Mouse (Mus musculus): ENCODE measurements around the gene Dusp16.

The Dusp16 gene

DNA sequence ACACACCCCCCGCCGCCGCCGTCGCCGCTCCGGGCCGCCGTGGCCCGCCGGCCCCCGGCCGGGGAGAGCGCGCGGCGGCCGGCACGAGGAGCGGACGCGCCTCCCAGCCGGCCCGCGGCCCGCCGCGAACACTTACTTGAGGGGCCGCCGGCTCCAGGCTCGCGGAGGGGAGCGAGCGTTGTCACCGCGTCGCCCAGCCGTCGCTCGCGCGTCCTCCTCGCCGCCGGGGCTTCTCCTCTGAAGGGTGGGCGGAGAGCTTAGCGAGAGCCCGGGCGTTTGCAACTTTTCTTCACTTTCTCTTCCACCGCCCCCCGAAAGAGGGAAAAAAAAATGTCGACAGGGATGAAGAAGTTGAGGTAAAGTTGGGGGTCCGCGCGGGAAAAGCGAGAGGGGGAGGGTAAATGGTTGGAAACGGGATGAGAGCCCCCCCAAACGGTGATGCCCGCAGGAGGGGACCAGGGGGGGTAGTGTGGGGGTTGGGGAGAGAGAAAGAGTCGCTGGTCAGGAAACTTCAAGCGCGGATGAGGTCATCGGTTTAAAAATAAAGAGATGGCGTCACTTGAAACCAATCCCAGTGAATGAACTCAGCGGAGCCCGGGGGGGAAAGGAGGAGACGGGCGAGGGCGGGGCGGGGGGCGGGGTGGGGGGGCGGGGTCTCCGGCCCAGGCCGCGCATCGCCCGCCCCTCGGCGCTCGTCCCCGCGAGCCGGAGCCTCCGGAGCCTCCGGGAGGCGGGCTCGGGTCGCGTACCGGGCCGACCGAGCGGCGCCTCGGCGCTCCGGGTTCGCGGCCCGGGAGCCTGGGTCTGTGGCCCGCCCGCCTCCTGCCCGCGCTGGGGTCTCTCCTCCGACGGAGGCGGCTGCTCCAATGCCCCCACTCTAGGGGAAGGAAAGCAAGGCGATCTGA, at the start of gene Dusp16:
Gene Dusp16 (minus strand): TSS at position 485 of the 905 bp plus-strand sequence.
- peak; percentile 54 to 76 for DNase-seq (ENCODE audit: low spot score in 2 of 2)

DNA sequence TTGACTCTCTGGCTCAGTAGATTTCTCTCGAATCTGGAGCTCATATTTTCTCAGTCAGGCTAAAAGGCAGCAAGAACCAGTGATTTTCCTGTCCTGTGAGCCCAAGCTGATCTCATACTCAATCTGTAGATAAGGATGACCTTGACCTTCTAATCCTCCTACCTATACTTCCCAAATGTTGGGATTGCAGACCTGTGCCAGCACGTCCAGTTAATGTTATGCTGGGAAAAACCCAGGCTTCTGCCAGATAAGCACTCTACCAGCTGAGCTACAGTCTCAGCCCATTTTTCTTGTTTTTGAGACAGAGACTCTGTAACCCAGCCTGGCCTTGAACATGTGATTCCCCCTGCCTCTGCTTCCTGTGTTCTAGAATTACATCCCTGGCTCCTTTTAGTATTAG, 47.9 kb upstream of the Dusp16 start:
- DNase-seq (ENCODE audit: low spot score in 2 of 2), result no peak

DNA sequence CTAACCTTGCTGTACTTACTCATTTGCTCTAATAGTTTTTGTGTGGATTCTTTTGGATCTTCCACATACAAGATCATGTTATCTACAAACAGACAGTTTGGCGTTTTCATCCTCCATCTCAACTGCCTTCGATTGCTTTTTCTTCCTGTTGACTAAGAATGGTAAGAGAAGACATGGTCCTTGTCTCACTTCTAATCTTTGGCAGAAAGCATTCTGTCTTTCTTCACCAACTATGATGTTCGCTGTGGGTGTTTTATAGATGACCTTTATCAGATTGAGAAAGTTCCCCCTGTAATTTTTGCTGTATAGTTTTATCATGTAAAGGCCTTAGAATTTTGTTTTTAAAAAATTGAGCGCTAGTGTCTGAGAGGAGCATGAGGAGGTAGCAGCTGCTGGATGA, 45.7 kb upstream of the Dusp16 start:
- DNase-seq (ENCODE audit: low spot score in 2 of 2), result no peak

DNA sequence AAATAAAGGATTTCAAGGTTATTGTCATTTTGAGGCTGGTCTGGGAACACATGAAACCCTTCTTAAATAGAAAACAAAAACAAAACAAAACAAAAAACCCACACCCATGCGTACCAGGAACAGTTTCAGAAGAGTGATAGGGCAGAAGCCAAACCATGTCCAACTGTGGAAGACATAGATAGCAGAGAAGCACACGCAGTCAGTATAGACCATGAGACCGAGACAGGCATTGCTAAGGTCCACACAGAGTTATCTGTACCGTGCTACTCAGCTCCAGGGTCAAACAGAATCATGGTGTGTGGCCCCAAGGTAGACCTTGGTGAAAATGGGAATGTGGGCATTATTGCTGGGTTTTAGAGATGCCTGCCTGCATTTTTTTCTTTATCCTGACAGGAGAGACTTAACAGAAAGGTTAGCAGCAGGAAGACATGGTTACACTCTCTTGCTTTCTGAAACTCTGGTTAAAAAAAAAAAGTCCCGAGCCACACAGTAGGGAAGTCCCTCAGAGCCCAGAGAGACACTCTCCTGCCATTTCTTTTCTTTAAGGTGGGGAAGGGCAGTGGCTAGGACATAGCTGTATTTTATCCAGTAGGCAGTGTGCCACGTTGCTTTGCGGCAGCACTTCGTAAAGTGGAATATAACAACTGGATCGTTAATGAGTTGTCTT, 42.3 kb upstream of the Dusp16 start:
- no peak for DNase-seq (ENCODE audit: low spot score in 2 of 2)

DNA sequence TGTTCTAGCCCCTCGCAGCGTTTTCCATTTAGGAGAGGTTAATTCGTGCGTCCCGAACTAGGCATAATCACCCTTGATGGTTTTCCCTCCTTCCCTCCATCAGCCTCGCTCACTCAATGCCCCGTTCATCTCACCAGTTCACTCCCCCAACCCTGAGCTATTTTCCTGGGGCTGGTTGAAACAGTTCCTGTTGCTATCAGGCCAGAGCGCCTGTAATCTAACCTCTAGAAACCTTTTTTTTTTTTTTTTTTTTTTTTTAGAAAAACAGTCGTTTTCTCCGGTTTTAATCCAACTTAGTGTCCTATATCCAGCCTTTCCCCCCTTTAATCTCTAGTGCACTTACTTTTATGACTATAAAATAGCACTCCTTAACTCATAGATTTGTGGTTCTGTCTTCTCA, 38.4 kb upstream of the Dusp16 start:
- DNase-seq (ENCODE audit: low spot score in 2 of 2), result no peak

DNA sequence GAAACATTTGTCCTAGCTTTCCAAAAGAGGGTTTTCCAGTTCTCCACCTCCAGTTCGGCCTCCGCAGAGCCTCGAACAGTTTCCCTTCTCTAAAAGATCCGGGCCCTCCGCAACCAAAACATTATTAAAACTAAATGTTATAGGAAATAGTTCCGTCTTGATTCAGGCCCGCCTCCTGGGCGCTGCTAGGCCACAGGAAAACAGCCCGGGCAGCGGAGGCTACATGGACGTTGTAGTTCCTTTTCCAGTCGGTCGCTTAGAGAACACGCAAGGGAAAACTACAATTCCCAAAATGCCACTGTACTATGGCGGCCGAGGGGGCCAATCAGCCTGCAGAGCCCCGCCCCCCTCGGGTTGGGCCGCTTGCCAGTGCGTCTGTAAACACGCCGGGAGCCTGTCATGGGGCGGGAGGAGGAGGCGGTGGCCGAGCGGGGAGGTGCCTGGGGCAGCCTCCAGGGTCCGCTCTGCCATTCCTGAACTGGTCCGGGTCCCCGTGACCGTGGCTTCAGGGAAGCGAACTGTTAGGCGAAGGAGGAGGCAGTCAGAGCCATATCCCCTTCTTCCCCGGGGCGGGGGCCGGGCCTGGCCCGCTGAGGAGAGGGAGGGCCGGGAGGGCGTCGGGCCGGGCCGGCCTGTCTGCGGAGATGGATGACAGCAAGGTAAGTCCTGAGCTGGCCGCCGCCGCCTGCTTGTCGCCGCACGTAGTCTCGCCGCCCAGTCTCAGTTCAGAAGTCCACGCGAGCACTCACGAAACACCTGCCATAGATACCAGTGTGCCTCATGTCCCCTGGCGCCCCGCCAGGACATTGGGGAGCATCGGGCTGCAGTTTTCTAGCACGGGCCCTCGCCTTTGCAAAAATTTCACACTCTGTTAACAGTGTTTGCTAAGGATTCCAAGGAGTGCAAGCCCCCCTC, 37.6 kb upstream of the Dusp16 start, which contains the start of gene Crebl2:
Gene Crebl2 (plus strand): TSS at position 369 of the 915 bp plus-strand sequence.
- peak; percentile 98 to 99 for DNase-seq (ENCODE audit: low spot score in 2 of 2)

DNA sequence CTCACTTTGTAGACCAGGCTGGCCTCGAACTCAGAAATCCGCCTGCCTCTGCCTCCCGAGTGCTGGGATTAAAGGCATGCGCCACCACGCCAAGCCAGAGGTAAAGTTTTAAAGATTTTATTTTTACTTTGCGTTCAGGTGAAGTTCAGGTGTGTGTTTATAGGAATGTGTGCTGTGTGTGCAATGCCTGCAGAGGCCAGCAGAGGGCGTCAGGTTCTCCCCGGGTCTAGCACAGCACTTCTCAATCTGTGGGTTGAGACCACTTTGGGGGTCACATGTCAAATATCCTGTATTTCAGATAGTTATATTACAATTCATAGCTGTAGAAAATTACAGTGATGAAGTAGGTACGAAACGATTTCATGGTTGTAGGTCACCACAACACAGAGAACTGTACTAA, 30.4 kb upstream of the Dusp16 start:
- DNase-seq (ENCODE audit: low spot score in 2 of 2), result no peak

DNA sequence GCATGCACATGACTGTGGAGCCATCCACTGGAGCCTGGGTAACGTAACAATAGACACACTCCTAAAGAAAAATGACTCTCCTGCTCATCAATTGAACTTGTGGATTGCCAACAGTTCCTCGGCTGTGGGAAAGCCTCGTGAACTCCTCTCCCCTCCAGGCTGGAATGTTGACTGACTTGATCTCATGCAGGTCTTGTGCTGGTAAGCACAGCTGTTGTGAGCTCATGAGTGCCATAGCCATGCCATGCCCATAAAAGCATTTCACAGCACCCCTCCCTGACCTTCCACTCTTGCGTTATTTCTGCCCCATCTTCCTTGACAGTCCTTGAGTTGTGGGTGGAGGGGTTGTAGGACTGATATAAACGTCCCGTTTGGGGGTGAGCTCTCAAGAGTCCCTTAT, 28.0 kb upstream of the Dusp16 start:
- no peak for DNase-seq (ENCODE audit: low spot score in 2 of 2)

DNA sequence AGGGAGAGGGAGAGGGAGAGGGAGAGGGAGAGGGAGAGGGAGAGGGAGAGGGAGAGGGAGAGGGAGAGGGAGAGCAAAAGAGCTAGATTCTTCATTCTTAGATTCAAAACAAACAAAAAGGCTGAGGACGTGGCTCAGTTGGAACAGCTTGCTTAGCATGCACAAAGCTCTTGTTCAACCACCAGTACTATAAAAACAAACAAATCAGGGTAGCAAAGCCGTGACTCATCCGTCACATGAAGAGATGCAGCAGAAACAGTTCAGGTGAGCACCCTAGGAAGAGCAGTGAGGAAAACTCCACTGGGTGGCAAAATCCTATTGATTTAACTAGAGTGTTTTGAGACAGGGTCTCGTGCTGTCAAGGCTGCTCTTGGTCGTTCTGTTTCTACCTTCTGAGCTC, 27.3 kb upstream of the Dusp16 start:
- DNase-seq (ENCODE audit: low spot score in 2 of 2), result no peak

DNA sequence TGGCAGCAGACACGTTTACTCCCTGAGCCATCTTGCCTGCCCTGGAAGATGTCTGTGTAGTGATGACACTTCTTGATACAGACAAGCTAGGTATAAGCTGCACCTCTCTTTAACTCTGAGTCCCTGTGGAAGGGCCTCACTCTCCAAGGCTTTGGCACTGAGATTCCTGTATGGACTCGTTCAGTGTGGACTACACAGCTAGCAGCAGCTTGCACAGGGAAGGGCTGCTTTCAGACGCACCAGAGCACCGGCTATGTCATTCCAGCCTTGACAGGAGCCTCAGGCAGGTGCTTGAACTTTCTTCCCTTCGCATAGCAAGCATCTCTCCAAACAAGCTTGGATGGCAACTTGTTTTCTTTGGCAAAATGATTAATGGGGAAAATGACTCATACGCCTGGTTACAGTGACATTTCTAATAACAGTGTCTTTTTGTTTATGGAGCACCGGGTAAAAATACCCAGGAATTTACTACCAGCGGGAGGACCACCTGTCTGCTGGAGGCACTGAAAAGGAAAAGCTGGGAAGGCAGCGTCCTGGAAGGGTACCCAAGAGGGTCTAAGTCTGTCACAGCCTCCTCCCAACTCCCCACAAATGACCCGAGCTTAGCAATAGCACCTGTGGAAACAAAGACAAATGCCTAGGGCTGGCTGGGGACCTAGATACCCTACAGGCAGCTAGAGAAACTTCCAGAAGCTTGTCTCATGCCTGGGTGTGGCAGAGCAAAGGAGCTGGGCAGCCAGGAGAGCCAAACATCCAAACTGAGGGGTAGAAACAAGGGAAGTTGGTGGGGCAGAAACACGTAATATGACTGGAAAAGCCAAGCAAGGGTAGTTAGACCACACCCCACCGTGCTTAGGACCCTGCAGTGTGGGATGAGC, 24.9 kb upstream of the Dusp16 start:
- no peak for DNase-seq (ENCODE audit: low spot score in 2 of 2)

DNA sequence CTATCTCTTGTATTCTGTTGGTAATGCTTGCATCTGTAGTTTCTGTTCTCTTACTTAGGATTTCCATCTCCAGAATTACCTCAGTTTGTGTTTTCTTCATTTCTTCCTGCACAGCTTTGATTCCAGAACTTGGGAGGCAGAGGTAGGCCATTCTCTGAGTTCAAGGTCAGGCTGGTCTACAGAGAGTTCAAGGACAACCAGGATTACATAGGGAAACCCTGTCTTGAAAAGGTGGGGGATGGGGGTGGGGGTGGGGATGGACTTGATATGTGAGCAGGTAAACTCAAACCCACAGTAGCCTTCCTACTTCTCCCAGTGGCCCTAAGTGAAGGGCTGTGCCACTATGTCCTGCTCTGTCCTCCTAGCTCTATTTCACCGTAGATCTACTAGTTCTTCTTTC, 20.6 kb upstream of the Dusp16 start:
- DNase-seq (ENCODE audit: low spot score in 2 of 2), result no peak

DNA sequence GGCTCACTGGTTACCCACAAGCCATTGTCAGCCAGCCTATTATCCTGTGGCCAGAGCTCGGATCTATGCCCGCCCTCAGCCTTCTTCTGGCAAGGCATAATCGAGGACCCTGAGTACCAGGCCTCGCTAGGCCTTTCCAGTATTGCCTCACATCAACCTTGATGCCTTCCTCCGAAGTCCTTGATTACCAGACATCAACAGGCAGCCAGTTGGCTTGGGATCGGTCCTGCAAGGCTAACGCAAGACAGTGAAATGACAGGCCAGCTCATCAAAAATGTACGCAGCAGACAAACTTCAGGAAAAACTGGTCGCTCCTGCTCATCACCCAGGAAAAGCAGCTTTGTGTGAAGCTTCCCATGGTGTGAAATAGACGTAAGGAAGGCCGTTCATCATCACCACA, 15.4 kb upstream of the Dusp16 start:
- DNase-seq (ENCODE audit: low spot score in 2 of 2), result no peak

DNA sequence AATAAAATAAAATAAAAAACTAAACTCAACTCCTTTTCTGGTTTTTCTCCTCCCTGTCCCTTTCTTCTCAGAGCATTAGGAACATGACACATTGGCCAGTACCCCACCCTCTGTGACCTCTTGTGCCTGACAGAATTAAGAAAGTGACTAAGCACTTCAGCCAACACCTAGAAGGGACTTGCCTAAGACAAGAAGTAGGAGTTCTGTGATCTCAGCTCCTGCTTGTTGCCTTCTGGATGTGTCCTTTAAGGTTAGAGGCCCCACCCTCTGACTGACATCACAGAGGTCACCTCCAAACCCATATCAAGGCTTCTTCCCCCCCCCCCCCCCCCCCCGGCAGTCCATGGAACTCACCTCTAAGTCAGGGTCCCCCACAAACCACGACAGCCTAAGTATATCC, 14.7 kb upstream of the Dusp16 start:
- DNase-seq (ENCODE audit: low spot score in 2 of 2), result no peak

DNA sequence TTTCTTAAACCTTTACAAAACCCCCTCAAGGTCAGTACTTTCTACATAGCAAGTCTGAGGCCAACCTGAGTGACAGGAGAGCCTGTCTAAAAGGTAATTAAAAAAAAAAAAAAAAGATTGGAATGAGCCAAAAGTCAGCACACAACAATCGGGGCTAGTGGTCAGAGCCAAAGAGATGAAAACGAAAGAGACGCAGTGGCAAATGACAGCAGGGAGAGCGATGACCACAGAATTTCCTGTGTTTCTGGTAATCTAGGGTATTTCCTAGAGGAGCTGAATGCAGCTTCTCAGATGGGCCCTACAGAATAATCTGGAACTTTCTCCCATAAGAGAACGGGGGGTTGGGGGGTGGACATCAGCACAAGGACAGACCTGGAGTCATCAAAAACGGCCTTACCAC, 13.7 kb upstream of the Dusp16 start:
- DNase-seq (ENCODE audit: low spot score in 2 of 2), result no peak

DNA sequence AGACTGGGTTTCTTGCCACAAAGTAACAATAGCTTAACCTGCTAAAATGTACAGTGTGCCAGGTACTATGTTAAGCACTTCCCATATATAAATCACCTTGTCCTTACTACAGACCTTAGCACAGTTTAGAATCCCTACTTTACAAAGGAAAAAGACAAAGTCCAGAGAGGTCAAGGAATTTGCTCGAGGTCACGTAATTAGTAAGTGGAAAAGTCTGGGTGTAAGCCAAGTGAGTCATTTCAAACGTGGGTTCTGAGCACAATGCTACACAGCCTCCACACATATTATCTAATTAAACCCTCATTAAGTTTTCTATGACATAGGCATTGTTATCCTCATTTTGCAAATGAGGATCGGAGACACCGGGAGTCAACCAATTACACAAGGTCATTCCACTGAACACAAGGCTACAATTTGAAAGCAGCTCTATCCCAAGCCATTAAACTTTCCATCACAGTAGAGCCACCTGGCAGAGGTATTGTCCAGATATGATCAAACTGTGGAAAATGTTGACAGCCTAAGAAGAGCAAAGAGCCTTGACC, 12.4 kb upstream of the Dusp16 start:
- no peak for DNase-seq (ENCODE audit: low spot score in 2 of 2)

DNA sequence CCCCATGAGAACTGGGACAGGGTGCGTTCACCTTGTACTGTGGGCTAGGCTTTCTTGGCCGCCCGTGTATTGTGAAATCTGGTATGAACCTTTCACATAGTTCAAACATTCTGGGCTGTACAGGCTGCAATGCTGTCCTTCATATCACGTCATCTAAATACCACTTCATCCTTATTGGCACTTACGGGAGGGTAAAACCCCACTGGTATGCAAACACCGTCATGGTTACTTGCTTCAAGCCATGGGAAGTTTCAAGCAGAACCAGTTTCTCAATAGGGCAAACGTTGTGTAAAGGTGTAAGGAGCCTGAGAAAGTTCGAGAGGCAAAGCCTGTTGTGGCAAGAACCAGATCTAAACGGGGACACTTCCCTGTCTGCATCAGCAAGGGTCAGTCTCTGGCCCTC, 10.2 kb upstream of the Dusp16 start:
- DNase-seq (ENCODE audit: low spot score in 2 of 2), result no peak

DNA sequence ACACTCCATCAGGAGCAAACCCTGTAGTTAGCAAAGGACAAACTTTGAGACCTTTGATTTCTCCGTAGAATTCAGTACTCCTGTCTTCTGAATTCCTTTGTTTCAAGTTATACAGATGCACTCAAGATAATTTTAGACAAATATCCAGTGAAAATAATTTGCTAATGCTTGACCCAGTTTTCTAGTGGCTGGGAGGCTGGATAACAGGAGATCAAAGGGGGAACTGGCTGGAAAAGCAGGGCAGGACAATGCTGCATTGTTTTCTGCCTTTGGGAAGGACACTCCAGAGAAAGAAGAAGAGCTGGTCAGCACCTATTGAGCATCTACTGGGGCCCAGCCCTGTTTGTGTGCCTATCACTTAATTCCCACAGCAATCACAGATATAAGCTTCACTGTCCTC, 9.1 kb upstream of the Dusp16 start:
- DNase-seq (ENCODE audit: low spot score in 2 of 2), result no peak

DNA sequence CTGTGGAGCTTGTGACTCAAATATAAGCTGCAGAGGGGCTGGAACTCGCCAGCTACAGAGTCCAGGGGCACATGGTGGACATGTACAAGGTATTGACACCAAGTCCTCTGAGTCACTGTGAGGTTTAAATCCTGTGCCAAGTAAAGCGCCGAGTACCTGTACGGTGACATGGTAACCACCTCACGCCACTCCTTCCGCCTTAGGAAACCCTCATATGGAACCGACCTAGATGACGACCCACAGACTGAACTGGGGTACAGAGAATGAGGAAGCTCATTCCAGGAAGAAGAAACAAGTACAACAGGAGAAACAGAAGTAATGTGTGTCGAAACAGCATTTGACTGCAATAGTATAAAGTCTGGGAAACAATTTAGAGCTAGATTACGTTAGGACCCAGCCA, 3.9 kb upstream of the Dusp16 start:
- no peak for DNase-seq (ENCODE audit: low spot score in 2 of 2)

DNA sequence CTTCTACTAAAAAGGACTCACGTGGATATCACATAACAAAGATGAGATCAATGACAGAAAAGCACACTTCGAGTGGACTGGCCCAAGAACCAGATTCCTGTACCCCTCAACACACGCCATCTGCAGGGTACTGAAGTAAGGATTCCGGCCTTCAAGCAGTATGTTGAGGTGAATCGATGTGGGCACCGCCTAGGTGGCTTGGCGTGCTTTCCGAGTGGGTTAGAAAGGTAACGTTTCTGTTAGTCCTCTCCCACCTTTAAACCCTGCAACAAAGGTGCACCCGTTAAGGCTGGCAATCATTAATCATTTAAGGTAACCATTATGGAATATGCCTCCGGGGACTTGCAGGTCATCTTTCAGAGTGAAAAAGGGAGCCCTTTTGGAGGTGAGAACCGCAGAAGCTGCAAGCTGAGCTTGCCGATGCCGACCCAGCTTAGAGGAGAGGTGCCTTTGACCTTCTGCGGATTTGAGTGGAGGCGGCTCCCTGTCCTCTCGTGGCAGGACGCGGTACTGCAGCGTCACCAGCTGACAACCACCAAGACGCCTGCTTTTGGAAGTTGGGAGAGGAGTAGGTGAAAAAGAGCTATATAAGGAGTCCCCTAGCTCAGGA, 1.6 kb upstream of the Dusp16 start:
- peak; percentile 58 to 62 for DNase-seq (ENCODE audit: low spot score in 2 of 2)

DNA sequence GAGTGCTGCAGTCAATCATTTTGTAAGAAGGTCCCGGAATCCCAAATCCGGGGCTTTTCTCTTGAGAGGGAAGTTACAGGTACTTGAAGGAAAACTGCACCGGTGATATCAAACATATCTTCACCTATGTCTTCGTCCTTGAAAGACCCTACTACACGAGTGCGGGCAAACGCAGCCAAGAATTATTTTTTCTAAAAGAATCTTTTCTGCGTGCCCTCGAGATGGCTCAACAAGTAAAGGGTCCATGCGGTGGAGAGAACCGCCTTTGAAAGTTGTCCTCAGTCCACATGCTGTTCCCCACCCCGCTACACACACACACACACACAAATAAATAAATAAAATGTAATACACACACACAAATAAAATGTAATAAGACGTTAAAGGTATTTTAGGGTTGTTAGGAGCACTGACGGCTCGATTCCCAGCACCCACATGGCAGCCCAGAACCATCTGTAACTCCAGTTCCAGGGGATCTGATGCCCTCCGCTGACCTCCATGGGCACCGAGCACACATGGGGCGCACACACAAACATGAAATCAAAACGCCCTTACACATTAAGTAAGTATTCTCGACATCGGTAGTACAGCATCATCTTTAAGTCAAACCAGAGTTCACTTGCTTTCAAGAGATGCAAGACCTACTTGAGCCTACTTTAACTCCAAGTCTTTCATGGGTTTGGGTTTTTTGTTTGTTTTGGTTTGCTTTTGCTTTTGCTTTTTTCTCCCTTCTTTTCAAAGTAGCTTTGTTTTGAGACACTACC, 801 bp upstream of the Dusp16 start:
- DNase-seq (ENCODE audit: low spot score in 2 of 2), result no peak
